Mouse (Mus musculus) lung, embryonic 15.5 days (tissue): ENCODE results near the gene Lsg1. TPM values are rescaled to one million over a fixed set of nuclear protein-coding genes. Genes with fewer than 3 reads are reported as not detected.

ENCODE experiments used
- ATAC-seq: fragments of 200-750 bp; cut with Nextera tagmentation; 2 replicates; pipeline ENCODE4 v1.8.0; 2017; ENCODE audit warnings: moderate number of reproducible peaks, borderline replicate concordance; ENCODE audit not compliant: low FRiP score, low TSS enrichment; ENCODE audit errors: extremely low read depth
- H3K27ac ChIP-seq: fragments of 300-500 bp; sonication (generic); 2 replicates; pipeline ENCODE4 v1.5.1; 2015; ENCODE audit warnings: moderate library complexity, mild to moderate bottlenecking, inconsistent platforms
- H3K27me3 ChIP-seq: fragments of 300-500 bp; sonication (generic); 2 replicates; pipeline ENCODE4 v1.6.1; 2015; ENCODE audit warnings: inconsistent platforms
- H3K36me3 ChIP-seq: fragments of 300-500 bp; sonication (generic); 2 replicates; pipeline ENCODE4 v1.6.1; 2015; ENCODE audit warnings: inconsistent platforms
- H3K4me1 ChIP-seq: fragments of 300-500 bp; sonication (generic); 2 replicates; pipeline ENCODE4 v1.6.1; 2015; ENCODE audit warnings: inconsistent platforms
- H3K4me2 ChIP-seq: fragments of 300-500 bp; sonication (generic); 2 replicates; pipeline ENCODE4 v1.6.1; 2015; ENCODE audit warnings: inconsistent platforms, mild to moderate bottlenecking, moderate library complexity
- H3K4me3 ChIP-seq: fragments of 300-500 bp; sonication (generic); 2 replicates; pipeline ENCODE4 v1.5.1; 2015; ENCODE audit warnings: mild to moderate bottlenecking, inconsistent platforms
- H3K9ac ChIP-seq: fragments of 300-500 bp; sonication (generic); 2 replicates; pipeline ENCODE4 v1.6.1; 2015; ENCODE audit warnings: inconsistent platforms
- H3K9me3 ChIP-seq: fragments of 300-500 bp; sonication (generic); 2 replicates; pipeline ENCODE4 v1.6.1; 2016; ENCODE audit warnings: inconsistent platforms
- WGBS: fragments of 180-500 bp; shearing (Covaris S2); methylation state at CpG from one replicate; pipeline ENCODE4 v1.1.7; 2015; 5-methylcytosine and 5-hydroxymethylcytosine counted together
- polyA plus RNA-seq: library from polyadenylated mRNA; unstranded; fragments of >200 nt; fragmentation: Nextera tagmentation; extraction: Ambion mirVana; gene quantifications from 2 replicates; pipeline ENCODE4 v1.2.1, GENCODE M21; 2015

The Lsg1 gene
- polyA plus RNA-seq, 1 experiment from 2014 or later = 69.2 TPM

DNA sequence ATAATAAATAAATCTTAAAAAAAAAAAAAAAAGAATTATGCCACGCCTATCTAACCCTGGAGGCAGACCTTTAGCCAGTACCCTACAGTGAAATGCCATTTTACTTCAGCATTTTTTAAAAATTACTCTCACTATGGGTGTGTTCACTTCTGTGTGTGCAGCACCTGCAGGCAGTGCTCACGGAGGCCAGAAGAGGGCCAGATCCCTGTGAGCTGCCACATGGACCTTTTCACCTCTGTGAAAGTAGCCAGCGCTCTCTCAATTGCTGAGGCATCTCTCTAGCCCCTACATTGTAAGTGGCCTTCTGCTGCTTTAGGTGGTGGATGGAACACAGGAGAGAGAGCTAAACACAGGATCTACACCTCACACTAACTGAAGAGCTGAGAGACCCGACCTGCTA lies 17.2 kb downstream of the Lsg1 start:
- no peaks in the 10 kb centered on the region for H3K9me3 ChIP-seq
- no peak for ATAC-seq
- H3K27ac ChIP-seq = no peak overlapping the region
- no peaks in the 10 kb centered on the region for H3K4me1 ChIP-seq
- H3K9ac ChIP-seq = no peak overlapping the region
- no peak overlapping the region for H3K4me2 ChIP-seq
- H3K27me3 ChIP-seq = no peaks in the 10 kb centered on the region
- H3K4me3 ChIP-seq = no peak overlapping the region
- WGBS = 89% methylated on average over 4 of the region's 4 CpGs
- peaks cover 85% of the 10 kb centered on the region for H3K36me3 ChIP-seq

DNA sequence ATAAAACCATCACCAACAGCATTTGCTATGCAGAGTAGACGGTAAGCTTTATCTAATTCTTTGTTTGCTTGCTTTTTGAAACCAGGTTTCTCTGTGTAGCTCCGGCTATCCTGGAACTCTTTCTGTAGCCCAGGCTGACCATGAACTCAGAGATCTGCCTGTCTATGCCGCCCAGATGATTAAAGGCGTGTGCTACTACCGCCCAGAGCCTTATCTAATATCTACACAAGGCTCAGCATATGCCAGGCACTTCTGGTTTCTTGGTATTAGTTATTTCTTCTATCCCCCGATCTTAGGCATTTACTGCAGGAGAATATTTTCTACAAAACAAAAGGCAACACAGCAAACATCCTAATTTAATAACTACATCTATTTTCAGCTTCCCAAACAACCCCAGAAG lies 21.8 kb downstream of the Lsg1 start:
- H3K27ac ChIP-seq = no peak overlapping the region
- WGBS = 90% methylated on average over 6 of the region's 6 CpGs
- no peaks in the 10 kb centered on the region for H3K9me3 ChIP-seq
- no peaks in the 10 kb centered on the region for H3K27me3 ChIP-seq
- H3K4me1 ChIP-seq = no peaks in the 10 kb centered on the region
- H3K9ac ChIP-seq = no peak overlapping the region
- H3K4me2 ChIP-seq = no peak overlapping the region
- H3K4me3 ChIP-seq = no peak overlapping the region
- ATAC-seq = no peak
- H3K36me3 ChIP-seq = peaks cover 88% of the 10 kb centered on the region

DNA sequence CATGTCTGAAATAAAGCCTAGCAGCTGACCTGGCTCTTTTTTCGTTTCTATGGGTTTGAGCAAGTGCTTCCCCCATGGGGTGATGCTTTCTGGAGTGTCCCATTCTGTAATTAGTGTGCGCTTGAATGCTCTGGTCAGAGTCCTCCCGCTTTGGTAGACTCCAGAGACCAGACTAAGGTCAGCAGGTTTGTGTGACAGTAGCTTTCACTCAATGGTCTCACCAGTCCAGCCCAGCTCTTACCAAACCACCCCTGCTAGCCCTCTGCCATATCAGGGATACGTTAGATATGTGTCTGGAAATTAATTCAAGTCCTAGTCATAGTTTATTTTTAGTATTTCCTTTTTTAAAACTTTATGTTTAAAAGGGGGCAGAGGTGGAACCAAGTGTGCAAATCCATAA lies 26.8 kb downstream of the Lsg1 start:
- H3K9me3 ChIP-seq = no peaks in the 10 kb centered on the region; the same call in 1 of the 2 replicates
- no peak overlapping the region for H3K4me2 ChIP-seq
- no peaks in the 10 kb centered on the region for H3K27me3 ChIP-seq
- no peak for ATAC-seq
- no peaks in the 10 kb centered on the region for H3K4me1 ChIP-seq
- no peak overlapping the region for H3K9ac ChIP-seq
- peaks cover 77% of the 10 kb centered on the region for H3K36me3 ChIP-seq
- 88% methylated on average over 4 of the region's 4 CpGs for WGBS
- no peak overlapping the region for H3K4me3 ChIP-seq
- no peak overlapping the region for H3K27ac ChIP-seq

DNA sequence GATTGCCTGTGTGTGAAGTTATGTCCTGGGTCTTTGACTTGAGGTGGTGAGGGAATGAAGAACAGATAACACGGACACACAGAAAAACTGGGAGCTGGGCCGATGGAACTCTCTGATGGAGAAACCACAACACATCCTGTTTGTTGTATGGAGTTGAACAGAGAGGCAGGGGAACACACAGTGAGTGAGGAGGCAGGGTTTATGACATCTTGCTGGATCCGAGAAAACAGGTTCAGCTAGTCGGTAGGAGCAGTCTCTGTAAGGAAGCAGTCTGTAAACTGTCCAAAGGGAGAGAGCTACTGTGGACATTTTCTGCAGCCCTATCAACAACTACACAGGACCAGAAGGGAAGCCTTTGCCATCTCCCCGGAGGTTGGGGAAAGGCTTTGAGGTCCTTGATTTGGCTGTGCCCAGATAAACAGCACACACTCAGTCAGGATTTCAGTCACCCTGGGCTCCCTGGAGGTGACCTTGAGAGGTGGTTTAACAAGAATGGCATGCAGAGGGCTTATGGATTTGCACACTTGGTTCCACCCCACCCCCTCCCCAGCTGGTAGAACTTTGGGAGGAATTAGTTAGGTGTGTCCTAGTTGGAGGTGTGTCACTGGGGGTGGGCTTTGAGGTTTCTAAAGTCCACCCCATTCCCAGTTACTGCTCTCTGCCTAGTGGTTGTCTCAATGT lies 27.9 kb downstream of the Lsg1 start:
- peaks cover 66% of the 10 kb centered on the region for H3K36me3 ChIP-seq
- ATAC-seq = no peak
- no peak overlapping the region for H3K27ac ChIP-seq
- peaks cover 6% of the 10 kb centered on the region for H3K9me3 ChIP-seq
- 87% methylated on average over 5 of the region's 5 CpGs for WGBS
- no peaks in the 10 kb centered on the region for H3K4me1 ChIP-seq
- no peaks in the 10 kb centered on the region for H3K27me3 ChIP-seq
- H3K4me3 ChIP-seq = no peak overlapping the region
- no peak overlapping the region for H3K9ac ChIP-seq
- H3K4me2 ChIP-seq = no peak overlapping the region

DNA sequence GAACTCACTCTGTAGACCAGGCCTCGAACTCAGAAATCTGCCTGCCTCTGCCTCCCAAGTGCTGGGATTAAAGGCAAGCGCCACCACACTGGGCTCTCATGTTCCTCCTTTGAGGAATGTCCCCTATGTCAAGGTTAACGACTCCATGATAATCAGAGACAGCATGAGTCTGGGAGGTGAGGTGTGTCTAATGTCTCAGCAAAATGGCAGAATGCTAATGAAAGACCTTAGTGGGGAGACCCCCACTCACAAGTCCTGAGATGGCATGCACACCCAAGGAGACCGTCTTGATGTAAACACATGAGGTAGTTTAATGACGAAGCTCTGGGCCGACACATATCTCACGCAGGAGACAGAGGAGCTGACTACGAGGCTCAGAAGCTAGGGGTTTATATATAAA lies 33.3 kb downstream of the Lsg1 start:
- H3K4me3 ChIP-seq = no peak overlapping the region
- H3K27ac ChIP-seq = no peak overlapping the region
- no peaks in the 10 kb centered on the region for H3K27me3 ChIP-seq
- H3K9me3 ChIP-seq = peaks cover 6% of the 10 kb centered on the region
- no peak for ATAC-seq
- 94% methylated on average over 8 of the region's 8 CpGs for WGBS
- H3K9ac ChIP-seq = no peak overlapping the region
- H3K4me2 ChIP-seq = no peak overlapping the region
- peaks cover 15% of the 10 kb centered on the region for H3K36me3 ChIP-seq
- H3K4me1 ChIP-seq = peaks cover 28% of the 10 kb centered on the region

DNA sequence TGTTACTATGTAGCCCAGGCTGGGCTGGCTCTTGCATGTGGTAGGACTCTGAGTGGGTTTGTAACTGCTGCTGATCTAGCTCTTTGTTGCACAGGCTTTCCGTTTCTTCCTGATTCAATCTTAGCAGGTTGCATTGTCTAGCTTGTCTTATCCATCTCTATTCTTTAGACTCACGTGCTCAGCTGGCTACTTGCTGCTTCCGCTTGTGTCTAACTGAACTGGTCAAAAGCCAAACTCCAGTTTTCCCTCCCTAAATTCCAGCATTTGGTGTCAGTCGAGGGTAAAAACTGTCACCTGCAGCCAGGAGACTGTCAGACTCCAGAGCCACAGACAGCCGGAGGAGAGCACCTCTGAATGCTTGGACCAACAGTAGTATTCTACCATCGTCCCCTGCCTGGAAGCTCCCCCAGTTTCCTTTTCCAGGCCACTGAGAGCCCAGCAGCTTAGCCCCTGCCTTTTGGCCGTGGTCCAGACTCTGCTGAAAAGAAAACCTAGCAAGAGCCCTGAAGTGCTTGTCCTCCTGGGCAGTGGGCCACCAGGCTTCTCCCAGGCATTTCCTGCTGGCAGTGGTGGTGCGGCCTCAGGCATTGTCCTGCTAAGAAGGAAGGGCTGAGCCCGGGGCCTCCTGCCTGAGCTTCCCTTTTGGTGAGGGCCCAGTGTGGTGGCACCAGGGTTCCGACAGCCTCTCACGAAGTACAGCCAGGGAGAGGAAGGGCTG lies 34.6 kb downstream of the Lsg1 start:
- H3K27ac ChIP-seq = peak overlapping the region; percentile 96
- peaks cover 28% of the 10 kb centered on the region for H3K4me1 ChIP-seq
- peaks cover 6% of the 10 kb centered on the region for H3K9me3 ChIP-seq
- peaks cover 6% of the 10 kb centered on the region; the same call in 1 of the 2 replicates for H3K36me3 ChIP-seq
- no peaks in the 10 kb centered on the region for H3K27me3 ChIP-seq
- peak overlapping the region; percentile 27 for H3K4me2 ChIP-seq
- peak overlapping the region; percentile 24 for H3K9ac ChIP-seq
- no peak overlapping the region for H3K4me3 ChIP-seq
- WGBS = 10% methylated on average over 11 of the region's 11 CpGs
- ATAC-seq = peak; percentile 84

DNA sequence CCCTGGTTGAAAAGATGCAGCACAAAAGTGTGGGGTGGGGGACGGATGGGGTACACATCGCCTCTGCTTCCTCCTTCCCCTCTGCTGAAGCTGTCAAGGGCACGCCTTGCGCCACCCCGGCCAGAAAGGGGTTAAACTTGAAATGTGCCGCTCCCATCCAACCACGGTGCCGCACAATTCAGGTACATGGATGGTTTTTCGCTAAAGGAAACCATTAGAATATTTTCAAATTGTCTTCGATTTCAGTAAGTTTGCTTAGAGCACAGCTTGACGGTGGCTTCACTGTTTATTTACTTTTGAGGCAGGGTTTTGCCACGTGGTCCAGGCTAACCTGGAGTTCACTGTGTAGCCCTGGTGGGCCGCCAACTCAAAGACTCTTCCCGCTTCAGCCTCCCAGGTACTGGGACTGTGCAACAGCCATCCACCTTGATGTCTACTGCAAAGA lies 36.6 kb downstream of the Lsg1 start, which contains the start of gene Tmem44:
Tmem44 (minus strand) TSS at position 95 of the 445 bp plus-strand sequence.
- Histone ChIP-seq H3K36me3 (peaks cover 7% of the 10 kb centered on the region), H3K4me3 (peak within 1 kb of the TSS; percentile 89), H3K4me1 (peaks cover 30% of the 10 kb centered on the region), H3K9me3 (peaks cover 6% of the 10 kb centered on the region), H3K27ac (peak within 1 kb of the TSS; percentile 96), H3K4me2 (peak within 1 kb of the TSS; percentile 95), H3K27me3 (no peaks in the 10 kb centered on the region), H3K9ac (peak within 1 kb of the TSS; percentile 98)
- peak; percentile 24; the same call in 1 of the 2 replicates for ATAC-seq
- 4% methylated on average over 13 of the region's 14 CpGs for WGBS

DNA sequence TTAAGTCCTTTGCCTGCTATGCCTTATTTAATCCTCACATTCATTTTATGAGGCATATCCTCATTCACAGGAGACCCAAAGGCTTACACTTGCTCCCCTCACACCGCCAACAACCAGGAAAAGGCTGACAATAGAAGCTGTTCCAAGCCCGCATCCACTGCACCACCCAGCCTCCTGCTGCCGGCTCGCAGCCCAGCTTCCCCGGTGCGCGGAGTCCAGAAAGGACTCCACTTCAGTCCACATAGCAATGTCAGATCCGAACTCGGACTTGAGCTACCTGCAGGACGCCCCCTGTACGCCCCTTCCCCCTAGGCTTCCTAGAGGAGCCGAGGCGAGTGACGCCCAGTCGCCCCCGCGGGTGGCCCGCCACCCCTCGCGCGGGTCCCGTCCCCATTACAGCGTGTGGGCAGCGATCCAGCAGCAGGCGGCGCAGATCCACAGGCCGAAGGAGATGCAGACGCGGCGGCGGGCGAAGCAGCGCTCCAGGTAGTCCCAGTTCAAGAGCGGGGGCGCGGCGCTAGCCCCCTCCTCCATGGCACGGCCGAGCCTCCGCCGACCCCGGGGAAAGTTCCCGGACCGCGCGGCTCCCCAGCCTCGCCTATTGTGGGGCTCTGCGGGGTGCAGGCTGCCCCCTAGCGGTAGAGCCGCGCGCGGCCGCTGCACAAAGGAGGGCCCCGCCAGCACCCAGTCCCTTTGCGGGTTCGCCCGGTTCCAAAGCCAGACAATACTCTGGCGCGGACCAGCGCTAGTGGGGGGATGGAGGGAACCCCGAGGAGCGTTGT lies 37.2 kb downstream of the Lsg1 start:
- WGBS = under 1% methylated on average over 60 of the region's 63 CpGs
- peak; percentile 86 for ATAC-seq
- Histone ChIP-seq H3K9me3 (peaks cover 4% of the 10 kb centered on the region), H3K9ac (peak overlapping the region; percentile 98), H3K27me3 (no peaks in the 10 kb centered on the region), H3K36me3 (peaks cover 7% of the 10 kb centered on the region), H3K4me3 (peak overlapping the region; percentile 89), H3K4me1 (peaks cover 30% of the 10 kb centered on the region), H3K27ac (peak overlapping the region; percentile 68), H3K4me2 (peak overlapping the region; percentile 95)

DNA sequence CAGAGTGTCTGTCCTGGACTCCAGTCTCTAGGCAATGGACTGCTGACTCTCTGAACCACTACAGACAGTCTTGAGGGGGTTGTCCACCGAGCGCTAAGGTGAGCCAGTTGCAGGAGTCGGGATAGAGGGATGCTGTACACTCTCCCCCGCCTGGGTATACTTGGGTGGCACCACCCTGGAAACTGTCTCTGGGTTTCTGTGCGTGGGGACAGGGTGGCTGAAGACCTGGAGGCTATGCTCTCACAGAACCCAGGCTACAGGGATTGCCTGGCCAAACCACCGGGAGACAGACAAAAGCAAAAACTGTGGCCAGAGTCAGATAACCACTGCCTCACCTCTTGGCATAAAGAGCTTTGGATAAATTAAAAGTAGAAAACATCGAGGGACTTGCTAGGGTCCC lies 37.9 kb downstream of the Lsg1 start:
- Histone ChIP-seq H3K4me1 (peaks cover 30% of the 10 kb centered on the region), H3K36me3 (peaks cover 7% of the 10 kb centered on the region), H3K9me3 (no peaks in the 10 kb centered on the region), H3K27ac (no peak overlapping the region), H3K4me2 (peak overlapping the region; percentile 95), H3K27me3 (no peaks in the 10 kb centered on the region), H3K9ac (peak overlapping the region; percentile 98; the same call in 1 of the 2 replicates), H3K4me3 (peak overlapping the region; percentile 89)
- WGBS = 75% methylated on average over 7 of the region's 7 CpGs
- ATAC-seq = no peak

DNA sequence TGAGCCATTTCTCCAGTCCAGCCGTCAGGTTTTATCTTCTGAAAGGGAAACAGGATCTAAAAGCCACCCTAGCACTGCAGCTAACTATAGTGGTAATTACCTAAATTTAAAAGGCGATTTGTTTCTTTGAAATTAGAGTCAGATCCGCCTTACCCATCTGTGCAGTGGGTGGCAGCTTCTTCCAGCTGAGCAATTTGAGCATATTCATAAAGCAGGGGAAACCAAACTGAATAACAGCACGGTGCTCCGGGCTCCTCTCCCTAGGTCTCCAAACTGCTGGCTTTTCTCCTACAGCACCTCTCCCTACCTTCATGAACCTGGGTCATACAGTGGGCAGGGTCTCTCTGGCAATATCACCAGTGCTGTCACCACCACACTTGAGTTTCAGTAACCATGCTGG lies 39.1 kb downstream of the Lsg1 start:
- Histone ChIP-seq H3K27me3 (no peaks in the 10 kb centered on the region), H3K4me1 (peaks cover 29% of the 10 kb centered on the region), H3K9ac (no peak overlapping the region), H3K4me2 (no peak overlapping the region), H3K9me3 (no peaks in the 10 kb centered on the region), H3K36me3 (peaks cover 7% of the 10 kb centered on the region), H3K27ac (no peak overlapping the region), H3K4me3 (no peak overlapping the region)
- no peak for ATAC-seq
- WGBS = 88% methylated on average over 5 of the region's 5 CpGs

DNA sequence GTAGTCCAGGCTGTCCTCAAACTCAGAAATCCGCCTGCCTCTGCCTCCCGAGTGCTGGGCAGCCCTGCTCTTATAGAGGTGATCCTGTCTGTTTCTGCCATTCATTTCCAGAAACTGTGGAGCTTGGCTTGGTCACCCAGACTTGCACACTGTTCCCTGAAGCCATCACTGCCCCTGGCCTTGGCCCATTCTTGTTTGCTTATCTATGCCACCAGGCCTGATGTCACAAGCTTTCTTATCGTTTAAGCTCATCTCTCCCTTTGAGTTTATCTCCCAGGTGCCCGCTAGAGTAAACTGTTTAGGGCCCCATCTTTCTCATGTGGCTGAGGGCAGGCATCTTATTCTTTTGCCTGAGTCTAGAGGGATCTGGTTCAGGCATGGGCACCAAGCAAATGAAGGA lies 42.7 kb downstream of the Lsg1 start:
- no peak for ATAC-seq
- Histone ChIP-seq H3K4me3 (no peak overlapping the region), H3K9ac (no peak overlapping the region), H3K4me2 (no peak overlapping the region), H3K36me3 (peaks cover 7% of the 10 kb centered on the region), H3K27me3 (no peaks in the 10 kb centered on the region), H3K27ac (no peak overlapping the region), H3K4me1 (0 out of 2 replicates have a peak, but pooled peaks cover 4% of the 10 kb centered on the region), H3K9me3 (no peaks in the 10 kb centered on the region)
- 77% methylated on average over 4 of the region's 4 CpGs for WGBS
